Mouse (Mus musculus): ENCODE measurements around the gene Herc2. TPM values are rescaled to one million over a fixed set of nuclear protein-coding genes. Genes with fewer than 3 reads are reported as not detected.

The Herc2 gene
- polyA plus RNA-seq (2012): 2.8 and 3.6 TPM in 2 replicates

GRCm38 (mm10) chr7:56049831-56050321, at the start of gene Herc2:
Herc2 (plus strand) TSS chr7:56050196.

GRCm38 (mm10) chr7:56019930-56020253, 30.1 kb upstream of the Herc2 start, which contains the start of gene Nipa1:
Nipa1 (minus strand) TSS chr7:56019954.

GRCm38 (mm10) chr7:56239543-56239942, 189.5 kb downstream of the Herc2 start, which contains the start of gene Oca2:
Oca2 (plus strand) TSS chr7:56239760.

Other genes starting within 250 kb of the Herc2 start
- 22.8 and 25.2 TPM in 2 replicates for gene Cyfip1, start 208.5 kb upstream of the Herc2 start, polyA plus RNA-seq (2012)
- gene Nipa2, start 87.7 kb upstream of the Herc2 start, polyA plus RNA-seq (2012): 11.6 and 13.2 TPM in 2 replicates
- gene Nipa1, start 30.2 kb upstream of the Herc2 start, polyA plus RNA-seq (2012): 1.1 and 1.7 TPM in 2 replicates
- gene Oca2, start 189.6 kb downstream of the Herc2 start, polyA plus RNA-seq (2012): not detected in 2 replicates

Measured in megakaryocyte-erythroid progenitor cell, adult 5 weeks (primary cell).